Mouse (Mus musculus): ENCODE results near the gene Tiam2. TPM values are rescaled to one million over a fixed set of nuclear protein-coding genes. Genes with fewer than 3 reads are reported as not detected.

Gene Tiam2
- polyA plus RNA-seq (2014; fragmentation: Nextera tagmentation; extraction: Ambion mirVana), result 3.7 and 3.9 TPM in 2 replicates

DNA sequence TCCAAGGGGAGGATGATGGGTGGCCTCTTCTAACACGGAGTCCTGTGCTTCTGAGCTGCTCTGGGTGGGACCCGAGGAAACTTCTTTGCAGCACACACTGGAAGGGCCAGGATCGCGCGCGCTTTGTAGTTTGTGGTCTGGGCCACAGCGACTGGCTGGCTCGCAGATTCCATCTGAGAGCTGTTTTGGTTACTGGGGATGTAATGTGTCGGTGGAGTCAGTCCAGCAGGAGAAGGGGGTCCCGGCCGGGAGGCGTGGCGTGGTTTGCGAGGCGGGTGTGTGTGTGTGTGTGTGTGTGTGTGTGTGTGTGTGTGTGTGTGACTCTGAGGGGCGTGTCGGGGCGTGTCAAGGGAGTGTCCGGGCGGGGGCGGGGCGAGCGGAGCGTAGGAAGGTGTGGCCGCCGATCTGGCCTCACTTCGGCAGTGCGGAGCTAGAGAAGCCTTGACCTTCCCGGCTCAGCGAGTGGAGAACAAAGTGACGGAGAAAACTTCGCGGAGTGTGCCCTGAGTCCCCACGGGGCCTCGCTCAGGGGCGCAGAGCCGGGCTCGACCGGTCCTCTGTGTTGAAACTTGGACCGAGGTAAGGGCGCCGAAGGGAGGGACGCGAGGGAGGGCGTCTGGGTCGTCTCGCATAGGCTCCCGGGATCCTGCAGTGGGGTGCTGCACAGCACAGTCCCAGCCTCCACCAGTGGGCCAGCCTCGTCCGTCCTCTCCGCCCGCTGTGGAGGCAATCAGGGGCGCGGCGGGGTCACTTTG is at the start of gene Tiam2:
TSS of gene Tiam2 (plus strand) at position 426 of the 755 bp plus-strand sequence.
- no peaks in the 10 kb centered on the region for H3K27me3 ChIP-seq (ENCODE audit: control insufficient read depth, insufficient read depth, low read length)
- ATAC-seq (ENCODE audit: insufficient number of reproducible peaks, insufficient read depth, low FRiP score, low read depth), result peak; percentile 83
- peak within 1 kb of the TSS; percentile 82 for H3K9ac ChIP-seq (ENCODE audit: low read length)
- H3K27ac ChIP-seq (replicated peaks in 1 of 2; ENCODE audit: control insufficient read depth in 1 of 2, insufficient read depth in 1 of 2, low read depth in 2 of 2, low read length in 2 of 2), result no peak within 1 kb of the TSS
- peaks cover 0 to 6% of the 10 kb centered on the region in 2 experiments; a peak in 2 of 4 replicates for H3K4me1 ChIP-seq (ENCODE audit: control insufficient read depth in 2 of 2, insufficient read depth in 2 of 2, low read length in 2 of 2)
- H3K4me3 ChIP-seq (ENCODE audit: control insufficient read depth in 1 of 2, insufficient read depth in 1 of 2, low read depth in 1 of 2, low read length in 2 of 2), result peak within 1 kb of the TSS; percentile 75 to 77
- WGBS, result under 1% methylated on average over 54 of the region's 55 CpGs
- H3K36me3 ChIP-seq (ENCODE audit: control insufficient read depth, insufficient read depth, low read length), result no peaks in the 10 kb centered on the region
- H3K9me3 ChIP-seq (ENCODE audit: control insufficient read depth, low read length), result no peaks in the 10 kb centered on the region
- H3K4me2 ChIP-seq (ENCODE audit: low read length), result peak within 1 kb of the TSS; percentile 98

DNA sequence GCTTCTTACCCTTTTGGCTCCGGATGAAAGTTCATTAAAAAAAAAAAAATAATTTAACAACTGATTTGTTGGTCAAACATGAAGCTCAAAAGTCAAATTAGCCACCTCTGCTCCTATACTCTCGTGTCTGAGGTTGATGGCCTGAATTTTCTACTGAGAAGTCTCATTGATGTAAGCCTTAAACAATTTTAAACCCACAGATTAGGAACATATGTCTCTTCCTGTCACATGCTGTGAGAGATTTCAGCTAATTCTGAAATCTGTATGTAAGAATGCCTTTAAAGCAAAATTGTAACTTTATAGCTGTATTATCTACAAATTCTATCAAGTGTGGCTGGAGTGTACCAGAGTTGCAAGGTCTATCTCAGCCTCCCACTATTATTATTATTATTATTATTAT is 46.1 kb upstream of the Tiam2 start:
- Histone ChIP-seq H3K9ac (ENCODE audit: low read length) (no peak overlapping the region), H3K4me1 (ENCODE audit: control insufficient read depth in 2 of 2, insufficient read depth in 2 of 2, low read length in 2 of 2) (peaks cover 2 to 4% of the 10 kb centered on the region in 2 experiments; a peak in 1 of 4 replicates), H3K4me2 (ENCODE audit: low read length) (no peak overlapping the region), H3K36me3 (ENCODE audit: control insufficient read depth, insufficient read depth, low read length) (no peaks in the 10 kb centered on the region), H3K4me3 (ENCODE audit: control insufficient read depth in 1 of 2, insufficient read depth in 1 of 2, low read depth in 1 of 2, low read length in 2 of 2) (no peak overlapping the region), H3K27me3 (ENCODE audit: control insufficient read depth, insufficient read depth, low read length) (no peaks in the 10 kb centered on the region), H3K27ac (replicated peaks in 1 of 2; ENCODE audit: control insufficient read depth in 1 of 2, insufficient read depth in 1 of 2, low read depth in 2 of 2, low read length in 2 of 2) (no peak overlapping the region), H3K9me3 (ENCODE audit: control insufficient read depth, low read length) (no peaks in the 10 kb centered on the region)
- 63% methylated on average over 2 of the region's 2 CpGs for WGBS
- no peak for ATAC-seq (ENCODE audit: insufficient number of reproducible peaks, insufficient read depth, low FRiP score, low read depth)

DNA sequence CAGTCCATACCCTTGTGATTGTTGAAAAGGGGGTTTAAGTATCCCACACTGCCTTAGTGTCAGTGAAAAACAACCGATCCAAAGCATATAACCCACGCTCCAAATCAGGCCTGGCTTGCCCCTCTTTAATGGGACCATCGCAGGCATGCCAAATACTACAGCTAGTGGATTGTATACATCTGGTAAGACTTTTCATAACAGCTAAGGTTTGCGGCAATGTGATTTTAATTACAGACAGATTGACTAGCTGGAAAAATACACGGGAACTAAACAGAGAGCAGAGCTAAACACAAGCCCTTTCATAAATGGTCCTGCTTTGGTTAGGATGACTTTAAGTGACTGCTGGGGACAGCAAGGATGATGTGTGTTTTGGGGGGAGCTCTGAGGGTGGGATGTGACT is 44.4 kb upstream of the Tiam2 start:
- no peaks in the 10 kb centered on the region for H3K36me3 ChIP-seq (ENCODE audit: control insufficient read depth, insufficient read depth, low read length)
- WGBS, result 84% methylated on average over 5 of the region's 5 CpGs
- H3K27me3 ChIP-seq (ENCODE audit: control insufficient read depth, insufficient read depth, low read length), result no peaks in the 10 kb centered on the region
- H3K27ac ChIP-seq (replicated peaks in 1 of 2; ENCODE audit: control insufficient read depth in 1 of 2, insufficient read depth in 1 of 2, low read depth in 2 of 2, low read length in 2 of 2), result no peak overlapping the region
- no peak for ATAC-seq (ENCODE audit: insufficient number of reproducible peaks, insufficient read depth, low FRiP score, low read depth)
- no peak overlapping the region for H3K4me3 ChIP-seq (ENCODE audit: control insufficient read depth in 1 of 2, insufficient read depth in 1 of 2, low read depth in 1 of 2, low read length in 2 of 2)
- H3K4me2 ChIP-seq (ENCODE audit: low read length), result no peak overlapping the region
- no peak overlapping the region for H3K9ac ChIP-seq (ENCODE audit: low read length)
- H3K9me3 ChIP-seq (ENCODE audit: control insufficient read depth, low read length), result no peaks in the 10 kb centered on the region
- H3K4me1 ChIP-seq (ENCODE audit: control insufficient read depth in 2 of 2, insufficient read depth in 2 of 2, low read length in 2 of 2), result peaks cover 4% of the 10 kb centered on the region in 2 experiments; a peak in 1 of 4 replicates

DNA sequence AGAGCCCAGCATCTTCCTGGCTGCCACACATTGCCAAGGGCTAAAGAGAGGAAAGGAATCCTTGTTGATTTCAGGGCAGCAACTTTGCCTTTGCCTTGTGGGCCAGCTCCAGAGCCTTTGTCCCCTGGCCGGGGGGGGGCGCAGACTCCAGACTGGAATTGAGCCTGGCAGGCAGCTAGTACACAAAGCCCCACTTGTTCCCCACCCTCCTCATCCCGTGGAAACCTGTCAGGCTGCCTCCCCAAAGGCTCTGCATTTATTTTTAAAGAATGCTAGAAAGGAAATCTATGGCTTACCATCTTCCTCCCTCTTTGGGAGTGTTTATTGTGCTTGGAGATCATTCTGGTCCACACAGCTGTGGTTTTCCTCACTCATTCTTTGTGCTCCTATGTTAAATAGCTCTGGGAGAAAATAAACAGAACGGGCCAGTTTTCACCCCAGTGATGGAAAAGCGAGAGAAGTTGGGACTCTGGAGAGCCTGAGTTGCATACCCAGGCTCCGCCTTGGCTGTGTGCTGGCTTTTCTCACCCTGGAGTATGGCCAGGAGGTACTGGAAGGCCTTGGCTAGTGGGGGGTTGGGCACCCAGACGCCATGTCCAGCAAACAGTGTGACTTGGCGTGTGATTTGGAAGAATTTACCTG is 41.2 kb upstream of the Tiam2 start:
- Histone ChIP-seq H3K27me3 (ENCODE audit: control insufficient read depth, insufficient read depth, low read length) (no peaks in the 10 kb centered on the region), H3K9me3 (ENCODE audit: control insufficient read depth, low read length) (no peaks in the 10 kb centered on the region), H3K27ac (replicated peaks in 1 of 2; ENCODE audit: control insufficient read depth in 1 of 2, insufficient read depth in 1 of 2, low read depth in 2 of 2, low read length in 2 of 2) (peak overlapping the region; percentile 16 to 43; a peak in 3 of 4 replicates), H3K9ac (ENCODE audit: low read length) (no peak overlapping the region), H3K4me1 (ENCODE audit: control insufficient read depth in 2 of 2, insufficient read depth in 2 of 2, low read length in 2 of 2) (peaks cover 1 to 4% of the 10 kb centered on the region in 2 experiments; a peak in 1 of 4 replicates), H3K36me3 (ENCODE audit: control insufficient read depth, insufficient read depth, low read length) (no peaks in the 10 kb centered on the region), H3K4me3 (ENCODE audit: control insufficient read depth in 1 of 2, insufficient read depth in 1 of 2, low read depth in 1 of 2, low read length in 2 of 2) (no peak overlapping the region), H3K4me2 (ENCODE audit: low read length) (no peak overlapping the region)
- ATAC-seq (ENCODE audit: insufficient number of reproducible peaks, insufficient read depth, low FRiP score, low read depth), result no peak
- WGBS, result 32% methylated on average over 8 of the region's 8 CpGs

DNA sequence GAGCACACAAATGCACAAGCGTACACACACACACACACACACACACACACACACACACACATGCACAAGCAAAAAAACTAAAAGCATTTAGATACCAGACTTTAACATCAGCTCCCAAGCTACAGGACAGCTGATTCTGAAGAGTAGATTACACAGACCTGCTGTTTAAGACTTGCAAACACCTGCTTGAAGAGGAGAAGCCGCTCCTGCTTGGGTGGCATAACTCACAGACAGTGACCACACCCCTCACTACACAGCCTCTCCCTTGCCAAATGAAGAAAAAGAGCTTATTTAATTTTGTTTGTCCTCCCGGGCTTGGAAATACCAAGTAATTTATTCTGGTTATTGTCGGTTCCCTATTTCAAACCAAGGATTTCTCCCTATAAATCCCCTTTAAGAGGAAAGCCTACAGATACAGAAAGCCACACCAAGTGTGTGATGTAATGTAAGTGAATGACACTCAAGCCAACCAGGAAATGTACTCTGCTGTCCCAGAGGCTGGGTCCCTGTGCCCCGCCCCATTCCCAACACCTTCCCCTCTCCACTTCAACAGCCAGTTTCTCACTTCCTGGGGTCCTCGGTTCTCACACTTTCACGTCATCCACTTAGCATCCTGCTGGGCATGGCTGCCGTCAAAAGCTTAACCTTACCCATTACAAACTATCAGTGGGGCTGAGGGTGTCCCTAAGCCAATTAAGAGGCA is 40.1 kb upstream of the Tiam2 start:
- H3K4me1 ChIP-seq (ENCODE audit: control insufficient read depth in 2 of 2, insufficient read depth in 2 of 2, low read length in 2 of 2), result peaks cover 0 to 2% of the 10 kb centered on the region in 2 experiments; a peak in 1 of 4 replicates
- H3K4me2 ChIP-seq (ENCODE audit: low read length), result no peak overlapping the region
- WGBS, result 59% methylated on average over 8 of the region's 8 CpGs
- ATAC-seq (ENCODE audit: insufficient number of reproducible peaks, insufficient read depth, low FRiP score, low read depth), result no peak
- no peak overlapping the region for H3K27ac ChIP-seq (replicated peaks in 1 of 2; ENCODE audit: control insufficient read depth in 1 of 2, insufficient read depth in 1 of 2, low read depth in 2 of 2, low read length in 2 of 2)
- H3K9me3 ChIP-seq (ENCODE audit: control insufficient read depth, low read length), result no peaks in the 10 kb centered on the region
- H3K27me3 ChIP-seq (ENCODE audit: control insufficient read depth, insufficient read depth, low read length), result no peaks in the 10 kb centered on the region
- H3K36me3 ChIP-seq (ENCODE audit: control insufficient read depth, insufficient read depth, low read length), result no peaks in the 10 kb centered on the region
- no peak overlapping the region for H3K9ac ChIP-seq (ENCODE audit: low read length)
- no peak overlapping the region for H3K4me3 ChIP-seq (ENCODE audit: control insufficient read depth in 1 of 2, insufficient read depth in 1 of 2, low read depth in 1 of 2, low read length in 2 of 2)

DNA sequence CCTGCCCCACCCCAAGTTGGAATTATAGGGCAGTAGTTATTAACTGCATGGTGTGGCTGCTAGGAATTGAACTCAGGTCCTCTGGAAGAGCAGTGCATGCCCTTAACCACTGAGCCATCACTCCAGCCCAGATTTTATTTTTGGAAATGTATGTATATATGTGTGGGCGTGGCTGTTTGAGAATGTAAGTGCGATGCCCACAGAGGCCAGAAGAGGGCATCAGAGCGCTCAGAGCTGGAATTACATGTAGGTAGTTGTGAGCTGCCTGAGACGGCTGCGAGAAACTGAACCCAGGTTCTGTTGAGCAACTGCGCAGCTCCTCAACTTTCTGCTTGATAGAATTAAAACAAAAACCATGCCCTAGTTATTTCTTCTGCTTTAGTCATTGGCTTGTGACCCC is 38.0 kb upstream of the Tiam2 start:
- ATAC-seq (ENCODE audit: insufficient number of reproducible peaks, insufficient read depth, low FRiP score, low read depth), result no peak
- H3K36me3 ChIP-seq (ENCODE audit: control insufficient read depth, insufficient read depth, low read length), result 0 out of 2 replicates have a peak, but pooled peaks cover 4% of the 10 kb centered on the region
- H3K4me3 ChIP-seq (ENCODE audit: control insufficient read depth in 1 of 2, insufficient read depth in 1 of 2, low read depth in 1 of 2, low read length in 2 of 2), result no peak overlapping the region
- 18% methylated on average over 6 of the region's 6 CpGs for WGBS
- H3K4me2 ChIP-seq (ENCODE audit: low read length), result no peak overlapping the region
- H3K9me3 ChIP-seq (ENCODE audit: control insufficient read depth, low read length), result no peaks in the 10 kb centered on the region
- H3K9ac ChIP-seq (ENCODE audit: low read length), result no peak overlapping the region
- H3K27me3 ChIP-seq (ENCODE audit: control insufficient read depth, insufficient read depth, low read length), result no peaks in the 10 kb centered on the region
- H3K27ac ChIP-seq (replicated peaks in 1 of 2; ENCODE audit: control insufficient read depth in 1 of 2, insufficient read depth in 1 of 2, low read depth in 2 of 2, low read length in 2 of 2), result no peak overlapping the region
- peaks cover 0 to 2% of the 10 kb centered on the region in 2 experiments; a peak in 1 of 4 replicates for H3K4me1 ChIP-seq (ENCODE audit: control insufficient read depth in 2 of 2, insufficient read depth in 2 of 2, low read length in 2 of 2)

DNA sequence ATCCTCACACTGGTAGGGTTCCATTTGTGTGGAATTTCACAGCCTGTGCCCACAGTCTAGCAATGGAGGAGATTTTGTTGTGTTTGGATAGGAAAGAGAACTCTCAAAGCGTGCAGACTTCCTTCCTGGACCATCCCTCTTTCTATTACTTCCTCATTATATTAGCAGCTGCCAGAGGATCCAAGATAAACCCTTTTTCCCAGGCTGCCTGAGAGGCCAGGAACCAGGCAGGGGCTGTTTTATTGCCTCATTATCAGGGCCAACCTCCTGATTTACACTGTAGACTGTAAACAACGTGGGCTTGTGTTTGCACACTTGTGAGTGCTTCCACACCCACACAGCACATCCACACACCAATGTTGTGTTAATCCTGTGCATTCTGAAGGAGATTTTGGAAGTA is 31.3 kb upstream of the Tiam2 start:
- Histone ChIP-seq H3K9me3 (ENCODE audit: control insufficient read depth, low read length) (no peaks in the 10 kb centered on the region), H3K27ac (replicated peaks in 1 of 2; ENCODE audit: control insufficient read depth in 1 of 2, insufficient read depth in 1 of 2, low read depth in 2 of 2, low read length in 2 of 2) (peak overlapping the region in 1 of 2 experiments; percentile 50; a peak in 1 of 4 replicates), H3K36me3 (ENCODE audit: control insufficient read depth, insufficient read depth, low read length) (0 out of 2 replicates have a peak, but pooled peaks cover 4% of the 10 kb centered on the region), H3K27me3 (ENCODE audit: control insufficient read depth, insufficient read depth, low read length) (no peaks in the 10 kb centered on the region), H3K4me1 (ENCODE audit: control insufficient read depth in 2 of 2, insufficient read depth in 2 of 2, low read length in 2 of 2) (peaks cover 8 to 10% of the 10 kb centered on the region in 2 experiments; a peak in 3 of 4 replicates), H3K4me2 (ENCODE audit: low read length) (no peak overlapping the region), H3K4me3 (ENCODE audit: control insufficient read depth in 1 of 2, insufficient read depth in 1 of 2, low read depth in 1 of 2, low read length in 2 of 2) (no peak overlapping the region), H3K9ac (ENCODE audit: low read length) (no peak overlapping the region)
- ATAC-seq (ENCODE audit: insufficient number of reproducible peaks, insufficient read depth, low FRiP score, low read depth), result no peak
- 32% methylated on average over 2 of the region's 2 CpGs for WGBS

All from heart, embryonic 14.5 days (tissue).